Mouse (Mus musculus): ENCODE results near the gene Prkar1a.

GRCm38 (mm10) chr11:109650788-109651565 lies 1.8 kb downstream of the Prkar1a start:
- TF ChIP-seq POLR2A (IDR thresholded peaks at IDR 0.05; ENCODE audit: extremely low read depth, insufficient read depth, low read length) (peak; percentile 92), CTCF (IDR thresholded peaks at IDR 0.05; ENCODE audit: extremely low read depth, insufficient read depth, low read length) (no peak)
